Mouse (Mus musculus) midbrain, postnatal 0 days (tissue): ENCODE data around the gene Dusp15. TPM values are rescaled to one million over a fixed set of nuclear protein-coding genes. Genes with fewer than 3 reads are reported as not detected.

ENCODE experiments used
- ATAC-seq: fragments of 200-750 bp; cut with Nextera tagmentation; 2 replicates; pipeline ENCODE4 v1.8.0; 2017; ENCODE audit warnings: moderate number of reproducible peaks, mild to moderate bottlenecking, moderate TSS enrichment, moderate library complexity; ENCODE audit not compliant: low FRiP score
- DNase-seq: peaks from one replicate; pipeline ENCODE4 v3.0.0-alpha.2; 2015; ENCODE audit warnings: low spot score
- H3K27ac ChIP-seq: fragments of 300-500 bp; sonication (generic); 2 replicates; pipeline ENCODE4 v1.5.1; 2014; ENCODE audit warnings: low read depth, mild to moderate bottlenecking, low read length, mixed read lengths
- H3K27me3 ChIP-seq: fragments of 300-500 bp; sonication (generic); 2 replicates; pipeline ENCODE4 v1.6.1; 2014; ENCODE audit warnings: low read length, control low read depth, mixed read lengths; ENCODE audit not compliant: insufficient read depth
- H3K36me3 ChIP-seq: fragments of 300-500 bp; sonication (generic); 2 replicates; pipeline ENCODE4 v1.6.1; 2014; ENCODE audit warnings: low read length, control low read depth, mixed read lengths; ENCODE audit not compliant: insufficient read depth
- H3K4me1 ChIP-seq: fragments of 300-500 bp; sonication (generic); 2 replicates; pipeline ENCODE4 v1.6.1; 2014; ENCODE audit warnings: mild to moderate bottlenecking, control low read depth, antibody characterized with exemption, low read length, mixed read lengths; ENCODE audit not compliant: insufficient read depth
- H3K4me2 ChIP-seq: fragments of 300-500 bp; sonication (generic); 2 replicates; pipeline ENCODE4 v1.6.1; 2014; ENCODE audit warnings: low read depth, mild to moderate bottlenecking, low read length, mixed read lengths; ENCODE audit not compliant: poor library complexity, severe bottlenecking
- H3K4me3 ChIP-seq: fragments of 300-500 bp; sonication (generic); 2 replicates; pipeline ENCODE4 v1.5.1; 2014; ENCODE audit warnings: low read depth, mild to moderate bottlenecking, low read length, moderate library complexity
- H3K9ac ChIP-seq: fragments of 300-500 bp; sonication (generic); replicated peaks from 2 replicates; pipeline ENCODE4 v1.6.1; 2014; ENCODE audit warnings: mild to moderate bottlenecking, low read length, moderate library complexity, mixed read lengths; ENCODE audit not compliant: poor library complexity, severe bottlenecking
- H3K9me3 ChIP-seq: fragments of 300-500 bp; sonication (generic); 2 replicates; pipeline ENCODE4 v1.6.1; 2016; ENCODE audit warnings: low read length, control low read depth
- CTCF ChIP-seq: IDR thresholded peaks from 2 replicates; pipeline ENCODE4 v1.5.1; 2016; ENCODE audit warnings: antibody characterized with exemption, mild to moderate bottlenecking
- WGBS: fragments of 180-500 bp; shearing (Covaris S2); extraction: QIAGEN DNeasy Blood & Tissue Kit; methylation state at CpG from one replicate; pipeline ENCODE4 v1.1.7; 2014; 5-methylcytosine and 5-hydroxymethylcytosine counted together
- polyA plus RNA-seq: library from polyadenylated mRNA; unstranded; fragments of >200 nt; fragmentation: Nextera tagmentation; extraction: Ambion mirVana; gene quantifications from 2 replicates; pipeline ENCODE4 v1.2.1, GENCODE M21; 2015
- total RNA-seq: library from RNA; depleted of rRNA; stranded (reverse); fragments of >200 nt; gene quantifications from 2 replicates; pipeline ENCODE4 v1.2.3, GENCODE M21; 2014

The Dusp15 gene
- total and polyA plus RNA-seq, 2 experiments from 2014 or later: 24.6 to 44.9 TPM

- H3K4me3 ChIP-seq: no peak overlapping the region
- H3K27me3 ChIP-seq: peaks cover 24% of the 10 kb centered on the region
- peaks cover 13% of the 10 kb centered on the region; the same call in 1 of the 2 replicates for H3K4me1 ChIP-seq
- DNase-seq (peak; percentile 68), ATAC-seq (no peak)
- no peak overlapping the region for H3K4me2 ChIP-seq
- no peak overlapping the region for H3K27ac ChIP-seq
- no peaks in the 10 kb centered on the region for H3K36me3 ChIP-seq
- no peak for TF ChIP-seq CTCF
- H3K9me3 ChIP-seq: no peaks in the 10 kb centered on the region
- WGBS: 56% methylated on average over 7 of the region's 7 CpGs
- no peak overlapping the region for H3K9ac ChIP-seq
Observed at GRCm38 (mm10) chr2:152947098-152947497, 4.4 kb downstream of the Dusp15 start.

- ATAC-seq (no peak), DNase-seq (no peak)
- no peak overlapping the region for H3K4me3 ChIP-seq
- WGBS: 60% methylated on average over 9 of the region's 9 CpGs
- TF ChIP-seq CTCF: no peak
- H3K27ac ChIP-seq: no peak overlapping the region
- H3K4me2 ChIP-seq: no peak overlapping the region
- H3K9me3 ChIP-seq: no peaks in the 10 kb centered on the region
- 0 out of 2 replicates have a peak, but pooled peaks cover 7% of the 10 kb centered on the region for H3K4me1 ChIP-seq
- H3K9ac ChIP-seq: no peak overlapping the region
- H3K36me3 ChIP-seq: no peaks in the 10 kb centered on the region
- H3K27me3 ChIP-seq: peaks cover 33% of the 10 kb centered on the region
Observed at GRCm38 (mm10) chr2:152944013-152944412, 7.5 kb downstream of the Dusp15 start.

GRCm38 (mm10) chr2:152943568-152943967 lies 7.9 kb downstream of the Dusp15 start:
- Histone ChIP-seq H3K36me3 (no peaks in the 10 kb centered on the region), H3K9ac (peak overlapping the region; percentile 60), H3K27ac (no peak overlapping the region), H3K27me3 (peaks cover 33% of the 10 kb centered on the region), H3K4me3 (peak overlapping the region; percentile 45), H3K9me3 (no peaks in the 10 kb centered on the region), H3K4me2 (peak overlapping the region; percentile 99), H3K4me1 (0 out of 2 replicates have a peak, but pooled peaks cover 7% of the 10 kb centered on the region)
- WGBS: 4% methylated on average over 8 of the region's 8 CpGs
- ATAC-seq (no peak), DNase-seq (no peak)
- TF ChIP-seq CTCF: peak; percentile 45

GRCm38 (mm10) chr2:152942898-152943515 lies 8.5 kb downstream of the Dusp15 start:
- H3K9ac ChIP-seq: peak overlapping the region; percentile 60
- H3K4me3 ChIP-seq: peak overlapping the region; percentile 45
- 0 out of 2 replicates have a peak, but pooled peaks cover 7% of the 10 kb centered on the region for H3K4me1 ChIP-seq
- no peaks in the 10 kb centered on the region for H3K36me3 ChIP-seq
- H3K4me2 ChIP-seq: peak overlapping the region; percentile 99
- no peaks in the 10 kb centered on the region for H3K9me3 ChIP-seq
- H3K27ac ChIP-seq: no peak overlapping the region
- ATAC-seq (no peak), DNase-seq (no peak)
- under 1% methylated on average over 57 of the region's 65 CpGs for WGBS
- peaks cover 33% of the 10 kb centered on the region for H3K27me3 ChIP-seq
- TF ChIP-seq CTCF: no peak

- Histone ChIP-seq H3K4me1 (0 out of 2 replicates have a peak, but pooled peaks cover 7% of the 10 kb centered on the region), H3K27ac (no peak overlapping the region), H3K4me3 (no peak overlapping the region), H3K9me3 (no peaks in the 10 kb centered on the region), H3K27me3 (peaks cover 33% of the 10 kb centered on the region), H3K9ac (no peak overlapping the region), H3K4me2 (no peak overlapping the region), H3K36me3 (no peaks in the 10 kb centered on the region)
- no peak for DNase-seq
- no peak for TF ChIP-seq CTCF
- WGBS: 47% methylated on average over 7 of the region's 7 CpGs
- no peak for ATAC-seq
Observed at GRCm38 (mm10) chr2:152941776-152942175, 9.7 kb downstream of the Dusp15 start.

GRCm38 (mm10) chr2:152941106-152941505 lies 10.4 kb downstream of the Dusp15 start:
- DNase-seq: no peak
- Histone ChIP-seq H3K4me3 (no peak overlapping the region), H3K27ac (no peak overlapping the region), H3K36me3 (no peaks in the 10 kb centered on the region), H3K9me3 (no peaks in the 10 kb centered on the region), H3K4me2 (no peak overlapping the region), H3K9ac (no peak overlapping the region), H3K4me1 (0 out of 2 replicates have a peak, but pooled peaks cover 7% of the 10 kb centered on the region), H3K27me3 (peaks cover 32% of the 10 kb centered on the region)
- ATAC-seq: no peak
- 76% methylated on average over 6 of the region's 6 CpGs for WGBS
- no peak for TF ChIP-seq CTCF
